ENCODE assay signal across 8 mouse cellular contexts in the genomic region with DNA sequence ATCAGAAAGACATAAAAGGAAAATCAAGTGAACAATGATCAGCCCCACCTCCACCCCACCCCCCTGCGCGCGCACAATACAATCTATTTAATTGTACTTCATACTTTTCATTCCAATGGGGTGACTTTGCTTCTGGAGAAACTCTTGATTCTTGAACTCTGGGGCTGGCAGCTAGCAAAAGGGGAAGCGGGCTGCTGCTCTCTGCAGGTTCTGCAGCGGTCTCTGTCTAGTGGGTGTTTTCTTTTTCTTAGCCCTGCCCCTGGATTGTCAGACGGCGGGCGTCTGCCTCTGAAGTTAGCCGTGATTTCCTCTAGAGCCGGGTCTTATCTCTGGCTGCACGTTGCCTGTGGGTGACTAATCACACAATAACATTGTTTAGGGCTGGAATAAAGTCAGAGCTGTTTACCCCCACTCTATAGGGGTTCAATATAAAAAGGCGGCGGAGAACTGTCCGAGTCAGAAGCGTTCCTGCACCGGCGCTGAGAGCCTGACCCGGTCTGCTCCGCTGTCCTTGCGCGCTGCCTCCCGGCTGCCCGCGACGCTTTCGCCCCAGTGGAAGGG. TPM values are rescaled to one million over a fixed set of nuclear protein-coding genes. Genes with fewer than 3 reads are reported as not detected.
DNase-seq lines count a peak whose midpoint lies in the region; ATAC-seq and TF ChIP-seq lines count a peak whose summit lies in the region.

A gene (plus strand): TSS at position 316 of the 561 bp plus-strand sequence.

- WGBS in embryonic facial prominence, embryonic 13.5 days, result under 1% methylated on average over 26 of the region's 26 CpGs
- under 1% methylated on average over 26 of the region's 26 CpGs for WGBS in heart, embryonic 13.5 days
- WGBS in kidney, embryonic 14.5 days, result under 1% methylated on average over 26 of the region's 26 CpGs
- WGBS in lung, embryonic 14.5 days, result 1% methylated on average over 26 of the region's 26 CpGs
- WGBS in neural tube, embryonic 12.5 days, result under 1% methylated on average over 26 of the region's 26 CpGs

- no peaks in the 10 kb centered on the region for H3K36me3 ChIP-seq in embryonic facial prominence, embryonic 13.5 days
- H3K36me3 ChIP-seq in heart, embryonic 13.5 days, result peaks cover 23% of the 10 kb centered on the region
- H3K36me3 ChIP-seq in kidney, embryonic 14.5 days (ENCODE audit: control insufficient read depth, insufficient read depth, low read length), result no peaks in the 10 kb centered on the region
- no peaks in the 10 kb centered on the region for H3K36me3 ChIP-seq in lung, embryonic 14.5 days (ENCODE audit: insufficient read depth)
- H3K36me3 ChIP-seq in neural tube, embryonic 12.5 days, result no peaks in the 10 kb centered on the region

- H3K9ac ChIP-seq in embryonic facial prominence, embryonic 13.5 days, result peak within 1 kb of the TSS; percentile 61
- H3K9ac ChIP-seq in heart, embryonic 13.5 days, result peak within 1 kb of the TSS; percentile 85
- H3K9ac ChIP-seq in kidney, embryonic 14.5 days (ENCODE audit: low read depth, low read length), result peak within 1 kb of the TSS; percentile 14; the same call in 1 of the 2 replicates
- H3K9ac ChIP-seq in lung, embryonic 14.5 days, result peak within 1 kb of the TSS; percentile 48
- 0 out of 2 replicates have a peak within 1 kb of the TSS, but pooled peaks have one; percentile 17 for H3K9ac ChIP-seq in neural tube, embryonic 12.5 days

- no peak for TF ChIP-seq CTCF in lung, embryonic 14.5 days (IDR thresholded peaks at IDR 0.05; ENCODE audit: low read depth)

- peak; percentile 52 for ATAC-seq in CD4-positive, CD25-positive, alpha-beta regulatory T cell, adult 4 months
- ATAC-seq in embryonic facial prominence, embryonic 13.5 days (ENCODE audit: insufficient number of reproducible peaks, insufficient read depth, low FRiP score, low TSS enrichment, low read depth), result no peak
- peak; percentile 60; the same call in 1 of the 2 replicates for ATAC-seq in heart, embryonic 13.5 days (ENCODE audit: extremely low read depth, insufficient number of reproducible peaks, low FRiP score, low TSS enrichment)
- no peak for ATAC-seq in kidney, embryonic 14.5 days (ENCODE audit: low FRiP score, low TSS enrichment)
- ATAC-seq in lung, embryonic 14.5 days (ENCODE audit: insufficient read depth), result peak; percentile 70
- ATAC-seq in neural tube, embryonic 12.5 days (ENCODE audit: low FRiP score, low read depth), result 0 out of 2 replicates have a peak, but pooled peaks have one; percentile 27

- intact Hi-C loops in left cerebral cortex, postnatal 36 days (cut with DNase I), result loop anchor here (5.0 kb wide), 3 partner anchors 124 to 594 kb away; no protein-coding TSS in a partner anchor

- H3K9me3 ChIP-seq in embryonic facial prominence, embryonic 13.5 days, result no peaks in the 10 kb centered on the region
- H3K9me3 ChIP-seq in heart, embryonic 13.5 days, result no peaks in the 10 kb centered on the region
- H3K9me3 ChIP-seq in kidney, embryonic 14.5 days (ENCODE audit: control insufficient read depth, low read length), result no peaks in the 10 kb centered on the region
- H3K9me3 ChIP-seq in lung, embryonic 14.5 days (ENCODE audit: low read depth, low read length), result no peaks in the 10 kb centered on the region
- H3K9me3 ChIP-seq in neural tube, embryonic 12.5 days, result no peaks in the 10 kb centered on the region

- H3K27me3 ChIP-seq in embryonic facial prominence, embryonic 13.5 days, result peaks cover 57% of the 10 kb centered on the region
- H3K27me3 ChIP-seq in heart, embryonic 13.5 days (replicated peaks), result no peaks in the 10 kb centered on the region
- H3K27me3 ChIP-seq in kidney, embryonic 14.5 days (ENCODE audit: control insufficient read depth, insufficient read depth, low read length), result peaks cover 13% of the 10 kb centered on the region
- peaks cover 16% of the 10 kb centered on the region for H3K27me3 ChIP-seq in lung, embryonic 14.5 days (ENCODE audit: insufficient read depth, low read length)
- peaks cover 20% of the 10 kb centered on the region for H3K27me3 ChIP-seq in neural tube, embryonic 12.5 days (replicated peaks)

- peak; percentile 29 for DNase-seq in T-cell, adult 2 months (ENCODE audit: low spot score)
- peak; percentile 73 for DNase-seq in lung, embryonic 14.5 days
- no peak for DNase-seq in left cerebral cortex, postnatal 36 days (ENCODE audit: low spot score in 2 of 2)

- peak within 1 kb of the TSS; percentile 48 for H3K4me3 ChIP-seq in embryonic facial prominence, embryonic 13.5 days
- H3K4me3 ChIP-seq in heart, embryonic 13.5 days, result peak within 1 kb of the TSS; percentile 64
- peak within 1 kb of the TSS; percentile 43 for H3K4me3 ChIP-seq in kidney, embryonic 14.5 days (ENCODE audit: low read length)
- peak within 1 kb of the TSS; percentile 43 for H3K4me3 ChIP-seq in lung, embryonic 14.5 days (ENCODE audit: low read depth, low read length)
- H3K4me3 ChIP-seq in neural tube, embryonic 12.5 days, result peak within 1 kb of the TSS; percentile 32

- no peak within 1 kb of the TSS for H3K27ac ChIP-seq in embryonic facial prominence, embryonic 13.5 days
- peak within 1 kb of the TSS; percentile 80 for H3K27ac ChIP-seq in heart, embryonic 13.5 days (replicated peaks)
- no peak within 1 kb of the TSS for H3K27ac ChIP-seq in kidney, embryonic 14.5 days (ENCODE audit: low read depth, low read length)
- H3K27ac ChIP-seq in lung, embryonic 14.5 days (ENCODE audit: low read depth), result peak within 1 kb of the TSS; percentile 61
- no peak within 1 kb of the TSS for H3K27ac ChIP-seq in neural tube, embryonic 12.5 days

- peaks cover 39% of the 10 kb centered on the region for H3K4me1 ChIP-seq in embryonic facial prominence, embryonic 13.5 days
- H3K4me1 ChIP-seq in heart, embryonic 13.5 days, result peaks cover 51% of the 10 kb centered on the region
- peaks cover 8% of the 10 kb centered on the region; the same call in 1 of the 2 replicates for H3K4me1 ChIP-seq in kidney, embryonic 14.5 days (ENCODE audit: control insufficient read depth, insufficient read depth, low read length)
- 0 out of 2 replicates have a peak, but pooled peaks cover 4% of the 10 kb centered on the region for H3K4me1 ChIP-seq in lung, embryonic 14.5 days (ENCODE audit: insufficient read depth)
- peaks cover 4% of the 10 kb centered on the region; the same call in 1 of the 2 replicates for H3K4me1 ChIP-seq in neural tube, embryonic 12.5 days

- peak within 1 kb of the TSS; percentile 82 for H3K4me2 ChIP-seq in embryonic facial prominence, embryonic 13.5 days
- peak within 1 kb of the TSS; percentile 74 for H3K4me2 ChIP-seq in heart, embryonic 13.5 days
- peak within 1 kb of the TSS; percentile 68 for H3K4me2 ChIP-seq in kidney, embryonic 14.5 days (replicated peaks; ENCODE audit: low read depth, low read length)
- peak within 1 kb of the TSS; percentile 74 for H3K4me2 ChIP-seq in lung, embryonic 14.5 days
- H3K4me2 ChIP-seq in neural tube, embryonic 12.5 days (replicated peaks), result peak within 1 kb of the TSS; percentile 72

RNA-seq across cellular contexts. Expression of the gene that starts here (rescaled TPM):
- not detected for polyA plus RNA-seq in CD4-positive, CD25-positive, alpha-beta regulatory T cell, adult 4 months (2017; shearing (Covaris generic))
- polyA plus RNA-seq in embryonic facial prominence, embryonic 13.5 days (2015; fragmentation: Nextera tagmentation; extraction: Ambion mirVana), result 3.6 TPM in 2 replicates
- 7.1 TPM in 2 replicates for polyA plus RNA-seq in heart, embryonic 13.5 days (2015; fragmentation: Nextera tagmentation; extraction: Ambion mirVana)
- 2.0 and 2.1 TPM in 2 replicates for polyA plus RNA-seq in kidney, embryonic 14.5 days (2014; fragmentation: Nextera tagmentation; extraction: Ambion mirVana)
- 4.1 and 5.1 TPM in 2 replicates for polyA plus RNA-seq in lung, embryonic 14.5 days (2014; fragmentation: Nextera tagmentation; extraction: Ambion mirVana)
- 1.8 and 2.5 TPM in 2 replicates for polyA plus RNA-seq in neural tube, embryonic 12.5 days (2016; fragmentation: Nextera tagmentation; extraction: Ambion mirVana)
- 1 to 10 TPM; 3.1 to 3.2 TPM for total RNA-seq in left cerebral cortex, postnatal 36 days (2021)

Comparison
In these comparisons a context has a peak if more than half of its experiments do, and no peak if none do; other contexts are left out.
1. Peak in ATAC-seq in CD4-positive, CD25-positive, alpha-beta regulatory T cell, adult 4 months; RNA of the gene not detected or under 1 TPM.
2. ATAC-seq: peak in heart, embryonic 13.5 days (single experiment), lung, embryonic 14.5 days (single experiment) and neural tube, embryonic 12.5 days (single experiment); none in embryonic facial prominence, embryonic 13.5 days (single experiment) and kidney, embryonic 14.5 days (single experiment).
3. DNase-seq: peak in T-cell, adult 2 months (single experiment) and lung, embryonic 14.5 days (single experiment); none in left cerebral cortex, postnatal 36 days (0 of 2).
4. H3K27ac ChIP-seq: peak in heart, embryonic 13.5 days (single experiment) and lung, embryonic 14.5 days (single experiment); none in embryonic facial prominence, embryonic 13.5 days (single experiment), kidney, embryonic 14.5 days (single experiment) and neural tube, embryonic 12.5 days (single experiment).
5. H3K9ac ChIP-seq: peak in every context shown above with its lines; median percentile 85 in heart, embryonic 13.5 days; 61 in embryonic facial prominence, embryonic 13.5 days; 48 in lung, embryonic 14.5 days; 17 in neural tube, embryonic 12.5 days; 14 in kidney, embryonic 14.5 days.
6. Peak in every context shown above with its lines, with median percentiles within 50 percentile points of each other: H3K4me2 ChIP-seq and H3K4me3 ChIP-seq.